Mouse (Mus musculus): ENCODE data around the gene Hs2st1.

Hs2st1 gene

DNA sequence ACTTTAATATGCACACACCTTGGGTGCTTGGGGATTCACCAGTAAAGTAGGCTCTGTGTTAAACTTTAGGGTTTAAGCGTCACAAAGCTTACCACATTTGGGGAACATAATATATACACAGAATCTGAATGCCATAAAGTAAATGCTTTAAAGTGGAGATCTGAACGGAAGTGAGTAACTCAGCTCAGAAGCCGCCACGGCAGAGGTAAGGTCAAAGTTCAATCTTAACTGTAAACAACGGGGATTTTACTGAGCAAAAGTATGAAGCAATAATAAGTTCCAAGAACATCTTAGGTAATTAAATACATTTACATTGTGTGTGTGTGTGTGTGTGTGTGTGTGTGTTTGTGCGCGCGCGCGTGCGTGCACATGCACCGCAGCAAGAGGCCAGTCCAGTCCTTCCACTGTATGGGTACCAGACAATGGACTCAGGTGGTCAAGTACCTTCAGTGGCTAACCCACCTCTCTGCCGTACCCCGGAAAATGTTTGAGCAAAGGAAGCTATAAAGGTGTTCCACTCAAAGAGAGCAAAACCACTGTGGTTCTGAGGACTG, 123.8 kb downstream of the Hs2st1 start:
- no peak for DNase-seq (ENCODE audit: low spot score in 2 of 2)

DNA sequence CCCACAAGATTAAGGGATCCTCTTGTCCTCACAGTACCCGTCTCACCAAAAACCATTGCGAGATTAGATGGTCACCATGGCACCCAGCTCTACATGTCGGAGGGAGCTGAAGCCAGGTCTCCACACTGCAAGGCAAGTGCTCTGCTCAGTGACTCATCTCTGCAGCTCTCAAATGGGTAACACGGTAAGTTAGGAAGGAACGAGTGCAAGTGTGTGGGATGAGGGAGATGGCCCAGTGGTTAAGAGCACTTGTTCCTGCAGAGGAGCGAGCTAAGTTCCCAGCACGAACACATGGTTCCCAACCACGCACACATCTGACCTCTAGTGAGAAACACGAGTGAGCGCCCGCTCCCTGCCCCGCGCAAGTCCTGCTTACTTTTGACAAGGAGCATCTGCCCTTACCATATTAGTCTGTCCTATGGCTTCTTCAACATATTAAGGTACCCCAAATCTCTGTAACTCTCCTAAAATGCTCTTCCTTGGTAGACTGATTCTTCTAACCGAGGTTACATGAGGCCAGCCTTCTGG, 132.0 kb downstream of the Hs2st1 start:
- DNase-seq (ENCODE audit: low spot score in 2 of 2): no peak

DNA sequence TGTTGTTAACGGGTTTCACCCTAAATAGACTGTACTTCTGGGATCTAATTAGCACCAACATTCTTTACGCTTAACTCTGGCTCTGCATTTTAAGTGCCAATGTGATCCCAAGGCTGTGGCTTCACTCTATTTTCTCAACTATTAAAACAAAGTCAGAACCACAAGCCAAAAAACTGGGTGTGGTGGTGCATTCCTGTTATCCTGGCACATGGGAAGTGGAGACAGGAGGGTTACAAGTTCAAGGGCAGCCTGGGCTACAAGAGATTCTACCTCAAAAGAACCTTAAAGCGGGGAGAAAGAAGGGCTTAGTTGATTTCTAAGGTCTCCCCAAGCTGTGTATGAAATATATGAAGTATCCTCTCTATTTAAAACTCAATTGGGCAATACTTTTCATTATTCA, 133.9 kb downstream of the Hs2st1 start:
- no peak for DNase-seq (ENCODE audit: low spot score in 2 of 2)

DNA sequence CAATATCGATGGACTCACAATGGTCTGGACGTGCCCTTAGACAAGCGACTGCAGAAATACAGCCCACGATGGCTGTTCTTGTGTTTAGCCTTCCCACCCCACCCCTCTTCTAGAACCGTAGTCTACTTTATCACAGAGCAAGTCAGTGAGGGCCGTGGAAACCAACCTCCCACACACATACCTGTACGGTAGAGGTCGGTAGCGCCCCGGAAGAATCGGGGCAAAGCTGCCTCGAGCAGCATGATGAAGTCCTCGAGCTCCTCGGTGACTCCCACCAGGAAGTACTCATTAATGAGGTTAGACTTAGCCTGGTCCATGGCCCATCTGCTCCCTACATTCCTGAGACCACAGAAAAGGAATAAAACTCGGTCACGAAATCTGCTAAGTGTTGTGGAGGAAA, 134.7 kb downstream of the Hs2st1 start:
- no peak for DNase-seq (ENCODE audit: low spot score in 2 of 2)

DNA sequence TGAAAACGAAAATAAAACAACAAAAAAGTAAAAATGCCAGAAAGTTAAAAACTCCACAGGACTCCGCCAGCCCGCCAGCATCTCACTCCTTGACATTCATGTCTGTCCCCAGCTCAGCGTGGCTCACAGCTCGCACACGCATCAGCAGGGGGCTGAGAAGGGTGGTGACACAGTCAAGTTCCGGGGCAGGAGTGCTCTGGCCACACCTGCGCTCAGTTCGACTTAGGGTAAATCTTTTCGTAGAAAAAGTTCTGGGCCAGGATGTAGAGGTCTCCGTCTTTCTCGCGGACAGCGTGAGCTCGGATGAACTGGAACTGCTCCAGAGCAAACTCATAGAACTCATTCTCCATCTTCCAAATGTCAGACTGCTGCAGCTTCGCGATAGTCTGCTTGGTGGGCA, 135.7 kb downstream of the Hs2st1 start:
- no peak for DNase-seq (ENCODE audit: low spot score in 2 of 2)

DNA sequence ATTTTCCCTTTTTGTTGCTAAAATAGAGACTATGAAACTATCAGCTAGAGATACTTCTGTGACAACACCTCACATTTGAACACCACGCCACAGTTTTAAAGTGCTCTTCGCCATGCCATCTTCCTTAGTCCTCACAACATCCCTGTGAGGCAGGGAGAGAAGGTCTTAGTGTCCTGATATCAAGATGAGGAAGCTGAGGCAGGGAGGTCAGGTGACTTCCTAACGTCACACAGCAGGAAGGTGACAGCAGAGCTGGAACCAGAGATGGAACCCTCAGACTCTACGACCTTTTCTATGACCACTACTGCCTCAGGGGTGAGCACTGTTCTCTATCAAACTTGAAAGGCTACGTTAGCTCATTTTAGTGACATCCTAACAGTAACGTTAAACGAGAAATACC, 136.9 kb downstream of the Hs2st1 start:
- DNase-seq (ENCODE audit: low spot score in 2 of 2): no peak

DNA sequence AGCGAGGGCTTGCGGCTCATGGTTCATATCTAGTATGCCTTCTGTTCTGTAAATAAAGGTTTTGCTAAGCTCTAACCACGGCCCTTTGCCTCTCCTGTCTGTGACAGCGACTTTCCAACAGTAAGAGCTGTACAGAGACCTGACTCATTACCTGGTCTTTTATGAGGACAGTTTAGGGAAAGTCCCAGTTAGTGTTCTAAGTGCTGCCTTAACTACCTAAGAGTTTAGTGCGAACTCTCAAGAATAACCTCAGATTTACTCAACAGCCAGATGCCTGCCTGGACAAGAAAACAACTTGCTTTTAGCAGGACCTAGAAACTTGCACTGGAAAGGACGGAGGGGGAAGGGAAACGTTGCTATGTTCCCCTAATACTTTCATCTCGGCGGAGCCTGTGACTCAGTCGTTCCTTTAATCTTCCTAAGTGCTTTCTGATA, 137.8 kb downstream of the Hs2st1 start:
- DNase-seq (ENCODE audit: low spot score in 2 of 2): no peak

DNA sequence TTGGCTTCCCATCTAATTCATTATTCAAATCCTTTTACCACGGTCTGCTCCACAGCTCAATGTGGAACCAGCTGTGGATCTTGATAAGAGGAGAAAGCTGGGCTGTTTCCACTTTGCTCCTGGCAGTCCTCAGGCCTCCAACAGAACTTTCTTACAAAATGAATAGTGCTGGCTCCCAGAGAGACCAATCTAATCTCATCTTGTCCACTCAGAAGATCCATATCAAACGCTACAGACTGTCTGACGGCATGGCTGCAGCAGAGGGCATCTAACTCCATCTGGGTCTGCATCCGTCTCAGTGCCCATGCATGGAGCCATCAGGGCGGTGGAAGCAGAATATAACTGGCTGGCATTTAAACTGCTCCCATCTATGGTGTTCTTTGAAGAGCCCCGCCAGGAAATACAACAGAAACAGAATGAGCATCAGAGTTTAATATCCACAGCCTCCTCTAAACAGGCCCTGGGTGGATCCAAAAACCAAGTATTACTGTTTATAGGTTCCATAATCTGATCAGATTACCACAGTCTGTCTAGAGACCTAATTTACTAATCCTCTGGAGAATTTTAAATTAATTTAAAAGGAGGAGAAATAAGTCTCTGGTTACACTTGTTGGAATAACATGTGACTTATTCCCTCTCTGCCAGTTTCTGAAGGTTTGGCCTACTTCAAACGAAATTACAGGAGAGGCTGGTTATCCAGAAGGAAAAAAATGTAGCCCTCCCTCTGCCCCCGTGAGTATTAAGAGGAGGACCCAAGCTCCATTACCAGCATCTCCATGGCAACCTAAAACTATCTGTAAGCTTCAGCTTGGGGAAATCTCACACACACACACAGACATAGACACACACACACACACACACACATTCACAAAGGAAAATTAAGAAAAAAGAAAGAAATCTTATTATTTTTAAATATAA, 141.2 kb downstream of the Hs2st1 start:
- DNase-seq (ENCODE audit: low spot score in 2 of 2): no peak

DNA sequence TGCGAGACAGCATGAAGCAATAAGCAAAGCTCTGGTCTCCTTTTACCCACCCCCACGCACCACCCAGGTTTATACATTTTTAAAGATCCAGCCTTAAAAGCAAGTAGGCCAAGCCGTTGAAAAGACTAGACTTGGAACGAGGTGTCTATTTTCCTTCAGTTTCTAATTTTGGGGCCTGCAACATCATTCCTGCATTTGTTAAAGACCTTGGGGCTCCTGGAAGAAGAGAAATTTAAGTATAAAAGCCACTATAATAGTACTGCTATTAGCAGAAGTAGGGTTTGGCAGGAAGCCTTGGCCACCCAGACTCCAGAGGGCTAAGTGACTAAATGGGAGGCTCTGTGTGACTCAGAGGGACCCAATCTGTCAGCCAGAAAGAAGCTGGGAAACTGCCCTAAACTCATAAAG, 144.9 kb downstream of the Hs2st1 start:
- peak; percentile 53 to 54 for DNase-seq (ENCODE audit: low spot score in 2 of 2)

DNA sequence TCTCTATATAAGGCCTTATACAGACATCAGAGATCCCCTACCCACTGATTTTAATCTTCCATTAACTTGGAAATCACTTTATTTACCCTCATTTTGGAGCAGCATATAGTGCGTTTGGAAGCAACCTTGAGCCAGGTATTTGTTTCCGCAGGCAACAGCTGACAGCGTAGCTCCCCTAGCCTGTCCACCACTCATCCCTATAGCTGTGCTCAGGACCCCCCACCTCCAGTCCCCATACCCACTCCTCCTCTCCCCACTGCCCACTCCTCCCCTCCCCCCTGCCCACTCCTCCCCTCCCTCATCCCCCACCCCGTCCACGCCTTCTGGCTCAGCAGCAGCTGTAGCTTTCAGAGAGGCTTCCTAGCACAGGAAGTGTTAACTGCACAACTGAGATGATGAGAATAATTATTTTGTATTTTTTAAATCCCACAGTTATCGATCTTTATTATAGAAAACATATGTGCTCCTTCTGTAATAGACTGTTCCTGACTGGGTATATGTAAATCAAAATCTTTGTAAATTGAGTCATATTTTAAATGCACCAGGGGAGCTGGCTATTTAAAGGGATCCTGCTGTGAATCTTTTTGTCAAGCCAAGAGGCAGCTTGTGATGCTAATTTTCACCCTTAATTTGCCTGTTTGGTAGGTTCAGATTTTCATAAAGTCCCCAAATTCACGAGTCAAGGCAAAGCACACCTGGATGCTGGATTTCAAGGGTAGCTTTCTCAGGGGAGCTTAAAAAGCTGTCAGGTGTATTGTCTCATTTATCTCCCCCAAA, 148.4 kb downstream of the Hs2st1 start:
- DNase-seq (ENCODE audit: low spot score in 2 of 2): no peak

DNA sequence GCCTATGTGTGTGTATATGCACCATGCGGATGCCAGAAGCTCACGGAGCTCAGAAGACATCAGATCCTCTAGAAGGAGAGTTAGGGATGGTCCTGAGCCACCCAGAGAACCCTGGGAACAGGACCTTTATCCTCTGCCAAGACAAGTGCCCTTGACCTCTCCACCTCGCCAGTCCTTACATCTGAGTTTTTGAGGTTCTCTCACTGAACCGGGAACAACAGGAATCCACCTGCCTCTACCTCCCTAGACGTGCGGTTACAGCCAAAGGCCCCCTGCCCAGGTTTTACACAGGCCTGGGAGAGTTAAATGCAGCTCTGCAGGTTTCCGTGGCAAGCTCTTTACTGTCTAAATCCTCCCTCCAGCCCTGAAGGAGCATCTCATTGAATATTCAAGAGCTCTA, 156.2 kb downstream of the Hs2st1 start:
- no peak for DNase-seq (ENCODE audit: low spot score in 2 of 2)

DNA sequence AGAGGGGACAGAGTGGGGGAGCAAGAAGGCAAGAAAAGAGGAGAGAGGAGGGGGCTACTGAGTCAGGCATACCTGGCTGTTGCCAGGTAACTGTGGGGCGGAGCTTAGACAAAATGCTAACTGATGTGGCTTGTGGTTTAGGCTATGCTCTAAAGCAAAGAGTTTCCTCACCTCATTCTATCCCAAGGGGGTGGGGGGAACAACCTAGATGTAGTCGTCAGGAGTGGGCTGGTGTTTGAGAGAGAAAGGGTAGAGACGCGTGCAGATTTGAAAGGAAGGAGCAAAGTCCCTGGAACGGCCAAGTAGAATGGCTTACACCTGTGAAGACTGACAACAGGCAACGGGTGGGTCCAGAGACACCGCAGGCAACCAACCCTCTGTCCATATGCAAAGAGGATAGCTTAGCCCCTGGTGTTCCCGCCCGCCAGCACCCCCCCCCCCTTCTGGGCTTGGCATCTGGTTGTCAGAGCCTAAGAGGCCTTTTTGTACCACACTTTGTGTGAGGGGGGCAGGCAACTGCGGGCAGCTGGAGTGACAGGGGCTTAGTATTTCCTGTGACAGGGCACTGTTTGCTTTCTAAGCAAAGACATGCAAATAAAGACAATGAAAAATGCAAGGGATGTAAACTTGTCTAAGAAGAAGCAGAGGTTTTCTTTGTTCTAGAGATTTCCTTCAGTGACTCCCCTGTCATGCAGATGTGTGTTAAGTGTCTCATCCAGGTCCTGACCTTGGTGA, 157.3 kb downstream of the Hs2st1 start:
- DNase-seq (ENCODE audit: low spot score in 2 of 2): no peak

DNA sequence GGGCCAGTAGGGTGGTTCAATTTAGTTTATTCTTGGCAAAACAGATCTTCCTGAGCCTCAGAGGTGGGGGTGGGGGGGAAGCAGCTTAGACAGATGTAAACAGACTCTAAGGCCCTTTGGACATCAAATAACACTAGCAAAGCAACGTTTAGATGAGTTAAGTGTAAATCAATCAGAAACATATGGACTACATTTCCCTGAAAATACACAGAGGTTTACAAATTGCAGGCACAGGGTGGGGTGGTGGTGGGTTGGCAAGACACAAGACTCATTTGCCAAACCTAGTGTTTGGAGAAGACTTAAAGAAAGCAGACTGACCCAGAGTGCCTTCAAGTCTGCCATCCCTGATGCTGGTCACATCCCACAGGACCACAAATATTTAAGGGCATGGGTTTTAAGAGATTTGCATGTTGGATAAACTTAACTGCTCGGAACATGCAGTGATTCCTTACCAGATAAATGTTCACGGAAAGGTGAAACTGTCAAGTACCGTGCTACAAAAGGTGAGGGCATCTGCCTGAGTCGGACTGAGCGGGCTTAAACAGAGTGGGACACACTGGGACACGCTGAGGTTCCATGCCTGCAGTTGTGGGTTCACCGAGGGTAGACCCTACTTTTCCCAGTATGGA, 158.2 kb downstream of the Hs2st1 start:
- no peak for DNase-seq (ENCODE audit: low spot score in 2 of 2)

DNA sequence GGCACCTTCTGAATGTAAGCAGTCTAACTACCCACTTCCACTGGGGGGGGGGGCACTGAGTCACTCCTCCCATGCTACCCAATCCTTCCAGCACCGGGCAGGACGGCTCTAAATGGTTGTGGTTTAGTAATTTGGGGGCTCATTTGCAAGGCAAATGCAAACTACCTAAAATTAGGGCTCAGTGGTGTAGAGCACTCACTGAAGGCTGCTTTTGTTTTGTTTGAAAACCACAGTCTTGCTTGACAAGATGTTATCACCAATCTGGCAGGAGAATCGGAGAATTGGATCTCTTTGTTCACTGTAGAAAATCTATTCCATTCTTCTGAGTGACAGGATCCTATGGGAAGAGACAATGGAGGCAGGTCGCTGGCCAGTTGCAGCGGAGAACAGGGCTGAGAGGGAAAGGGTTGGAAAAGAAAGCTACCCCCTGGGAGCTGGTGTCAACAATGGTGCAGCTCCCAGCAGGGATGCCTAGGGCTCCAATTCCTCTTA, 158.9 kb downstream of the Hs2st1 start:
- no peak for DNase-seq (ENCODE audit: low spot score in 2 of 2)

DNA sequence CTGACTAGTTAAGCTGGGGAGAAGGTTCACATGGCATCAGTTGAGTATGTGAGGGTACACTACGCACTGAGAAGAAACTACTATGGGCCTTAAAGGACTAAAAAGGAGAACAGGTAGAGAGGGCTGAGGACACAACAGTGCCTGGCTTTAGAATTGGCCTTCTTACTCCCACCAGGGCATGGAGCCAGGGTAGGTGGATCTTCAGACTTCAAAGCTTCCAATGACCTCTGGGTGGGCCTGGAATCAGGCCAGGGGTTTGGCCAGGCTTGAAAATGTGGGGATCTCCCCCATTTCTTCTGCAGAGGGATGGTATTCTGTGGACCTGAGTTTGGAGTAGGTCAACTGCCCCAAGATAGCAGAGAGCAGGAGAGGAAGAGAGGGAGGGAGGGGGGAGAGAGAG, 161.0 kb downstream of the Hs2st1 start:
- DNase-seq (ENCODE audit: low spot score in 2 of 2): no peak

DNA sequence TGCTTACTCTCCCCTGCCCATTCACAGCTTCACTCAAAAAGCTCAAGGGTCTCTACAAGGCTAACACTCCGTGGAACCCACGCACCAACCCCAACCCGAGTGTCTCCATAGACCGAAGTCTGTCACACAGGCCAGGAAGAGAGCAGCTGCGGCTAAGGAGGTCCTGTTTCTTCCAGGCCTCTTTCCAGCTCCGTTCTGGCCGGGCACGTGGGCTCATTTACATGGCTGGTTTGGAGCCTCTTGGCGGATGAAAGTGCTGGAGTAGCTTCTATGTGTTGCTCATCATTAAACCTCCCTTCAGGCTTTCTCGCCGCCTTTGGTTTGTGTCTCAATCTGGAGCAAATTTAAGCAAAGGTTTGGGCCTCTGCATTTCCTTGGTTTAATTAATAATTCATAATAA, 164.7 kb downstream of the Hs2st1 start:
- DNase-seq (ENCODE audit: low spot score in 2 of 2): no peak

DNA sequence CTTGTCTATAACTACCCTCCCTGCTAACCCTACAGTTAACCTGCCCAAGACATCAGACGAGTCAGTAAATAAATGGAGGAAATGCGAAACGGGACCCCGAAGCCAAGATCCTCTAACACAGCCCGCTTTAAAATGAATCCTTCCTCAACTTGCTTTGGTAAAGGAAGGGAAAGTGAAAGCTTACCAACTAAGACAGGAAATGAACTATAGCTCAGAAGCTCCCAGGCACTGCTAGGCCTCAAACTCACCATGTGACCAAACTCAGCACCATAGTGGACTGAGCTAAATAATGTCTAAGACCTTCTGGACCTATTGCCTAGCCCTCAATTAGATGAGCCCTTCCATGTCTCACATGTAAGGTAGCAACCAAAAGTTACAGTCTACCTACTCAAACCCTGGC, 168.7 kb downstream of the Hs2st1 start:
- DNase-seq (ENCODE audit: low spot score in 2 of 2): no peak

DNA sequence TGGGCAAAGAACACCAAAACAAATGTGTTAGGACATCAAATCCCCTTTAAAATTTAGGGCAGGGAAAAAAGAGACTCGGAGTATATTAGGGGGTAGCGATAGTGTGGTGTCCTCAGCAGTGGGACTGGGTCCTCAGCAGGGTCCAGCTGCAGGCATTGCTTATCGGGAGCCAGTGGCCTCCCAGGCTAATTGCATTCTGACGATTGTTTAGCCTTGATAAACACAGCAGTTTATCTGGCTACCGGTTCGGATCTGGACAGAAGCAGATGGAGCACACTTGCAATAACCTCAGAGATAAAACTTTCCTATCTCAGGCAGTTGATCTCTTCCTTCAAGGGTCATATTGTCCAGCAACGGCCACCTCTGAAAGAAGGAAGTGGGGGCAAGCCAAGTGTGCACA, 169.1 kb downstream of the Hs2st1 start:
- no peak for DNase-seq (ENCODE audit: low spot score in 2 of 2)

DNA sequence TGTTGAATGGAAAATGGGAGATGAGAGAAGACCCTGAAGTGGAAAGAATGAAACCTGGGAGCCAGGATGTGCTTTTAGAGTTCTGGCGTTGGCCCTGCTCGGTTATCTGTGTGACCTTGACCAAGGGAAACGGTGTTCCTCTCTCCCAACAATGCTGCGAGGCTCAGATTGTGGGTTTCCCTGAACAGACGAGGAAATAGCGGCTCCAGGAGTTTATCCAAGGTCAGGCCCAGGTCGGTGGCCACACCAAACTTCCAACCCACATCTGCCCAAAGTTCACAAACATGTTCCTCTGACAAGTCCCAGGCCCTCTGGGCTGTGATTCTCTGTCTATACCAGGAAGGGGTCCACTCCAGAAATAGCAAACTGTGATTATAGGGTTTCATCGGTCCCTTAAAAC, 169.6 kb downstream of the Hs2st1 start:
- DNase-seq (ENCODE audit: low spot score in 2 of 2): no peak

DNA sequence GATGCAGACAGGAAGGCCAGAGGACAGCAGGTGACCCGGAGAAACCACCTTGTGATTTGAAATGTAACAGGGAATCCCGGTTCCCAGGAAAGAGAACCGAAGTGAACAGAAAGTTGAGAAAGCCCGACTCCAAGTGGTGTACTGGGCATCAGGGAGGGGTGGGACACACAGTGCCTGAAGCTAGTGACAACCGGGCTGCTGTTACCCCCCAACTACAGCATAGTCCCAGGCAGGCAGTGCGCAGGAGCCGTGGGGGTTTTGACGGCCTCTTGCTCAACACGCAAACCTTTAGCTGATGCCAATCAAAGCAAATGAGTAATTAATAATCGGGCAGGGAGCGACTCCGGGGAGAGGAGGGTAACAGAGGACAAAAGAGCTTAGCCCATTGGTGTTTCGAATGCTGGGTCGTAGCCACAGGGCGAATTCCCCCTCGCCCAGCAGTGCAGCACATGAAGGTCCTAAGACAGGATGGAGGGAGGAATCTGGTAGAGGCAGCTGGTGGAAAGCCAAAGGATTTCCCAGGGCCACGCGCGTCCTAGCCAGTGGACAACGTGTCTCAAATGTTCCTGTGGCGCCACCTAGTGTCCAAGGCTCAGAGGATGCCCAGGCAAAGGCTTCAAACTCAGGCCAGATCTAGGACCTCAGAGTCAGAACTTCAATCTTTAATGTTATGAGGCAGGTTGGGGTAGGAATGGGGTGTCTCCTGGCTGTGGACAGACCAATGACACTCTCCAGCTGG, 170.5 kb downstream of the Hs2st1 start:
- peak; percentile 67 to 82 for DNase-seq (ENCODE audit: low spot score in 2 of 2)
